Mouse (Mus musculus): ENCODE measurements at regions not wholly inside any gene's neighbourhood (a gene's known extent, or its start where the extent isn't known, plus 50 kb on each side); places are given as distances from the start of the nearest gene placed in this dataset.

DNA sequence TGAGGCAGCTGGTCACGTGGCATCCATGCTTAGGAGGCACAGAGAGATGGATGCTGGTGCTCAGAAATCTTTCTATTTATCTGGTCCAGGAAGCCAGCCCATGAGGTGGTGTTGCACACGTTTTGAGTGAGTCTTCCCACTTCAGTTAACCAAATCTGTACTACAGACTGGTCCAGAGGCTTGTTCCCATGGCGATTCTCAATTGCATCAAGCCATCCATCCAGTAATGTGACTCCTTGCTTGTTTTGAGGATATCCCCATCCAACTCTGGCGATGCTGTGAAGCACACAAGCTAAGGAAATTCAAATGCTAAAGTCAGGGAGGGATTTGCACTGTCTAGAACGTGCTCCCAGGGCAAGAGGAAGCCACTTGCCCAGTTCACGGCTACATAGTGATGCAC, 66.8 kb downstream of the 1700001O22Rik start:
- TF ChIP-seq CTCF (IDR thresholded peaks at IDR 0.05; ENCODE audit: insufficient read depth, low read length) (no peak), POLR2A (IDR thresholded peaks at IDR 0.05; ENCODE audit: borderline replicate concordance, extremely low read depth, low read depth, low read length) (no peak)
